Mouse (Mus musculus) embryonic facial prominence, embryonic 14.5 days (tissue): ENCODE measurements around the gene Iah1. TPM values are rescaled to one million over a fixed set of nuclear protein-coding genes. Genes with fewer than 3 reads are reported as not detected.

Experiments used
- ATAC-seq: fragments of 200-750 bp; cut with Nextera tagmentation; 2 replicates; pipeline ENCODE4 v1.8.0; 2017; ENCODE audit warnings: low read depth, moderate number of reproducible peaks, moderate TSS enrichment
- DNase-seq: peaks from one replicate; pipeline ENCODE4 v3.0.0-alpha.2; 2015; ENCODE audit warnings: low spot score
- H3K27ac ChIP-seq: fragments of 300-500 bp; sonication (generic); replicated peaks from 2 replicates; pipeline ENCODE4 v1.5.1; 2014; ENCODE audit warnings: low read depth, mild to moderate bottlenecking, low read length, moderate library complexity
- H3K27me3 ChIP-seq: fragments of 300-500 bp; sonication (generic); replicated peaks from 2 replicates; pipeline ENCODE4 v1.6.1; 2014; ENCODE audit warnings: low read length; ENCODE audit not compliant: control insufficient read depth, insufficient read depth
- H3K36me3 ChIP-seq: fragments of 300-500 bp; sonication (generic); 2 replicates; pipeline ENCODE4 v1.6.1; 2014; ENCODE audit warnings: low read length, mixed read lengths; ENCODE audit not compliant: control insufficient read depth, insufficient read depth
- H3K4me1 ChIP-seq: fragments of 300-500 bp; sonication (generic); 2 replicates; pipeline ENCODE4 v1.6.1; 2014; ENCODE audit warnings: antibody characterized with exemption, low read length; ENCODE audit not compliant: control insufficient read depth, insufficient read depth
- H3K4me2 ChIP-seq: fragments of 300-500 bp; sonication (generic); 2 replicates; pipeline ENCODE4 v1.6.1; 2014; ENCODE audit warnings: low read depth, mild to moderate bottlenecking, low read length, moderate library complexity, mixed read lengths
- H3K4me3 ChIP-seq: fragments of 300-500 bp; sonication (generic); 2 replicates; pipeline ENCODE4 v1.5.1; 2014; ENCODE audit warnings: low read depth, mild to moderate bottlenecking, low read length
- H3K9ac ChIP-seq: fragments of 300-500 bp; sonication (generic); 2 replicates; pipeline ENCODE4 v1.6.1; 2014; ENCODE audit warnings: low read depth, mild to moderate bottlenecking, low read length, moderate library complexity, mixed read lengths
- H3K9me3 ChIP-seq: fragments of 300-500 bp; sonication (generic); 2 replicates; pipeline ENCODE4 v1.6.1; 2016; ENCODE audit warnings: low read length; ENCODE audit not compliant: control insufficient read depth
- WGBS: fragments of 180-500 bp; shearing (Covaris S2); extraction: QIAGEN DNeasy Blood & Tissue Kit; methylation state at CpG from one replicate; pipeline ENCODE4 v1.1.7; 2014; 5-methylcytosine and 5-hydroxymethylcytosine counted together
- polyA plus RNA-seq: library from polyadenylated mRNA; unstranded; fragments of >200 nt; fragmentation: Nextera tagmentation; extraction: Ambion mirVana; gene quantifications from 2 replicates; pipeline ENCODE4 v1.2.1, GENCODE M21; 2014

Gene Iah1
- polyA plus RNA-seq, 1 experiment from 2014 or later: 45.1 TPM

DNA sequence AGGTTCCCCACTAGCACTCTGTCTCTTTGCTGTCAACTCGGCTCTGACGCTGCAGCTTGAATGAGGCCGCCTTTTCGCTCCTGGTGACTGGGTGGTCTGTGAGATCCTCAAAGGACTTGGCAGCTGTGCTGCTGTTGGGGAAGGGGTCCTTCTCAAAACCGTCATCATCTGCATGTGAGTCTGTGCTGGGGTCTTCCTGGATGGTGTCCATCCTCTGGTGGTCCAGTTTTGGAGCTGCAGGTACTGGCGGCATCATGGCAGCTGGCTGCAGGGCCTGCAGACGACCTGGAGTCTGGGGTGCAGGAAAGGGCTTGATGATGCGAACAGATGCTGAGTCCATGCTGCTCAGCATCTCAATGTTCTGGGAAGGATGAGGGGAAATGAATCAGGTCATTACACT lies 9.1 kb downstream of the Iah1 start:
- Histone ChIP-seq H3K4me3 (no peak overlapping the region), H3K4me2 (no peak overlapping the region), H3K36me3 (peaks cover 80% of the 10 kb centered on the region), H3K27ac (no peak overlapping the region), H3K4me1 (no peaks in the 10 kb centered on the region), H3K9me3 (no peaks in the 10 kb centered on the region), H3K27me3 (no peaks in the 10 kb centered on the region), H3K9ac (no peak overlapping the region)
- ATAC-seq (no peak), DNase-seq (no peak)
- WGBS: 92% methylated on average over 8 of the region's 8 CpGs

DNA sequence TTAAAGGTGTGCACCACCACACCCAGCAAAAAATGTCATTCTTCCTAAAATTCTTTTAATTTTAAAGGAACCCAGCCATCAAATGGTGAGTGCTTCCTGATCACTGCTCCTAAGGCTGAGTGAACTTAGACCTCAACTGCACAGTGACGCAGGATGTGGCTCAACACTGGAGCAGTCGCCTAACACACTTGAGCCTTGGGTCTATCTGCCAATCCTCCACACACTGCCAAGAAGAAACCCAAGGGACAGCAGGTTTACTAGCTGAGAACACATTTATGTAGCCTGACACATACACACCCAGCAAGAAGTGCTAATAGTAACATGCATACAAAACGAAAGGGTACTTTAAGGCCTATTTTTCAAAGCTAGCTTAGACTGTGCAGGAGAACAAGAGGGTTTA lies 10.1 kb downstream of the Iah1 start:
- 91% methylated on average over 3 of the region's 3 CpGs for WGBS
- H3K4me2 ChIP-seq: no peak overlapping the region
- no peak overlapping the region for H3K27ac ChIP-seq
- peaks cover 86% of the 10 kb centered on the region for H3K36me3 ChIP-seq
- no peaks in the 10 kb centered on the region for H3K9me3 ChIP-seq
- H3K9ac ChIP-seq: no peak overlapping the region
- ATAC-seq: no peak
- DNase-seq: no peak
- no peak overlapping the region for H3K4me3 ChIP-seq
- H3K27me3 ChIP-seq: no peaks in the 10 kb centered on the region
- no peaks in the 10 kb centered on the region for H3K4me1 ChIP-seq

DNA sequence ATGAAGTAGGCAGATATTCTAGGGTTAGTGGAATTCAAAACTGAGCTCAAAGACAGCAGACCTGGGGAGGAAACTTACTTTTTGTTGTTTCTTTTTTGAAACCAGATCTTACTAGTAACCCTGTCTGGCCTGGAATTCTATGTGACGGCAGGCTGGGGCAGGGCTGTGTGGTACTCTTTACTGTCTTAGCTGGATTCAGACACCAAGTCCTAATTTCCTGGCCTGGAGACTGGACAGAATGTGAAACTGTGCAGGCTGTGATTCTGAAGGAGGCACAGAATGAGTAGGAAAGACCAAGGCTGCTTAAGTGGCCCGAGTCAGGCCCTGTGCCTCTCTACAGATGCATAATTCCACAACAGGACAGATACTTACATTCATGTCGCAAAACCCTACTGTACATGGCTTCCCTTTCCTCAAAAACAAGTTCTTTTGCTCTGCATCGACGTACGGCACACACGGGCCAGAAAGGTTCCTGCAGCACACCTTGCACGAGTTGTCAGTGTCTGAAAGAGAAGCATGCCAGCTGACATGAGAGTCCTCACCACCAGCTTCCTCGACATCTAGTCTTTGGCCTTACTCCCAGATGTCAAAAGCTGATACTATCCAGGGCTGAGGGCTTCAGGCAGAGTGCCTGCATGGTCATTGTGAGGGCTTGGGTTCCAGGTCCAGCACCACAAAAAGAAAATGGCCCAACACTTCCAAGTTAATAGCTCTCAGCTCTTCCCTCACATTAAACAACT lies 13.6 kb downstream of the Iah1 start:
- H3K9me3 ChIP-seq: no peaks in the 10 kb centered on the region
- no peaks in the 10 kb centered on the region for H3K27me3 ChIP-seq
- peaks cover 87% of the 10 kb centered on the region for H3K36me3 ChIP-seq
- DNase-seq (no peak), ATAC-seq (no peak)
- H3K27ac ChIP-seq: no peak overlapping the region
- no peak overlapping the region for H3K4me2 ChIP-seq
- H3K9ac ChIP-seq: no peak overlapping the region
- no peak overlapping the region for H3K4me3 ChIP-seq
- WGBS: 86% methylated on average over 9 of the region's 9 CpGs
- no peaks in the 10 kb centered on the region for H3K4me1 ChIP-seq

DNA sequence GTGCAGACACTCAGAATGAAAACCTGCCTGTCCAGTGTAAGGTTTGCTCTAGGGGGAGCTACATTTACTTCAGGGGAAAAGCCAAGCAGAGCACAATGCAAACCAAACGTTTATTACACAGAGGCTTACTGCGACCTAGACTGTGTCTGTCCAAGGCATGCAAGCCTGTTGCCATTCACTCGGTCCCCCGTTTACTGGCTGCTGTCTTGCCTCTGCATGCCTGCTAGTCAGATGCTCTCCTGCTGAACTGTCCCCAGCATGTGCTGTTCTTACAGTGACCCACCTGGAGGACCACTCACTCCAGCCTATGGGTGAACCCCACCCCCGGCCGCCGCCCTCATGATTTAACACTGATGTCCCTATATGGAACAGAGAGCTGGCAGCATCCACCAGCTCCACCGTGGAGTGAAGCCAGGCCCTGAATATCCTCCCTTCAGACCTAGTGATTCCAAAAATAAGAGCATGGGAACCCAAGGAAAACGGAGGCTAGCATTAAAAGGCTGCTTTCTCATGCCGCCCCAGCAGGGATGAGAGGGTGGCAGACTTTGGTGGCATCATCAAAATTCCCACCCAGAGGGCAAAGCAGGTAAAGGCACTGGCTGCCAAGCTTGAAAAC lies 14.9 kb downstream of the Iah1 start:
- Histone ChIP-seq H3K4me3 (no peak overlapping the region), H3K9ac (no peak overlapping the region), H3K9me3 (no peaks in the 10 kb centered on the region), H3K36me3 (peaks cover 86% of the 10 kb centered on the region), H3K4me1 (no peaks in the 10 kb centered on the region), H3K4me2 (no peak overlapping the region), H3K27me3 (no peaks in the 10 kb centered on the region), H3K27ac (no peak overlapping the region)
- ATAC-seq: no peak
- no peak for DNase-seq
- 89% methylated on average over 10 of the region's 10 CpGs for WGBS

DNA sequence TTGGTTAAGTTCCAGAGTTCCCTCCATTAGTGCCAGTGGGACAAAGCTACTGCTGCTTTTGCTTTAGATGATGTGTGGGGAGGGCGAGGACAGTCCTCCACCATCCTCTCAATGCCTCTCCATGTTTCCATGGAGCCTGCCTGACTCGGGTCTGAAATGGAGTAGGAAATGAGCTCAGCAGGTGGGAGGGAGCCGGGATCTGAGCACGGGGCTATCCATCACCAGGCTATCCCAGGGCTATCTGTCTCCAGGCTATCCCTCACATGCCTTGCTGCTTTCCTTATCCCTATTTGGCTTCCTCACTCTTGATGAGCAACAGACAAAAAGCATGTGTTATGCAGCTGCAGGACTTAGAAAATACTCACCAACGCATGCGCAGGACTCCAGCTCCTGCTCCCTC lies 15.5 kb downstream of the Iah1 start:
- ATAC-seq (no peak), DNase-seq (no peak)
- no peak overlapping the region for H3K4me2 ChIP-seq
- no peak overlapping the region for H3K4me3 ChIP-seq
- H3K9ac ChIP-seq: no peak overlapping the region
- H3K27ac ChIP-seq: no peak overlapping the region
- no peaks in the 10 kb centered on the region for H3K27me3 ChIP-seq
- no peaks in the 10 kb centered on the region for H3K4me1 ChIP-seq
- H3K36me3 ChIP-seq: peaks cover 88% of the 10 kb centered on the region
- no peaks in the 10 kb centered on the region for H3K9me3 ChIP-seq
- WGBS: 73% methylated on average over 6 of the region's 6 CpGs

DNA sequence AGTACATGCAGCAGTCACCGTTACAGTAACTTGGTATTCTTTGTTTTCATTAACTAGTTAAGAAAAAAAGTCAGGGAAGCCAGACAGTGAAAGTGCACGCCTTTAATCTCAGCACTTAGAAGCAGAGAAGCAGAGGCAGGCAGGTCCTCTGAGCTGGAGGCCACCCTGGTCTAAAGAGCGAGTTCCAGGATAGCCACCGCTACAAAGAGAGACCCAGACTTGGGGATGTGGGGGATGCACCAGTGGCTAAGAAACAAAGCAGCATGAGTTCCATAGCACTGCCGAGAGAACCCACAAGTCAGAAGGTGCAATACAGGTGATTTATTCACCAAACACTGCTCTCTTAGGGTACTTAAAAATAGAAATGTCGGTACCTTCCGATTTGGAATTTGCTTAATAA lies 16.8 kb downstream of the Iah1 start:
- Histone ChIP-seq H3K4me2 (no peak overlapping the region), H3K36me3 (peaks cover 77% of the 10 kb centered on the region), H3K27me3 (no peaks in the 10 kb centered on the region), H3K9ac (no peak overlapping the region), H3K27ac (no peak overlapping the region), H3K4me3 (no peak overlapping the region), H3K9me3 (no peaks in the 10 kb centered on the region), H3K4me1 (no peaks in the 10 kb centered on the region)
- DNase-seq (no peak), ATAC-seq (no peak)
- WGBS: 95% methylated on average over 7 of the region's 7 CpGs

DNA sequence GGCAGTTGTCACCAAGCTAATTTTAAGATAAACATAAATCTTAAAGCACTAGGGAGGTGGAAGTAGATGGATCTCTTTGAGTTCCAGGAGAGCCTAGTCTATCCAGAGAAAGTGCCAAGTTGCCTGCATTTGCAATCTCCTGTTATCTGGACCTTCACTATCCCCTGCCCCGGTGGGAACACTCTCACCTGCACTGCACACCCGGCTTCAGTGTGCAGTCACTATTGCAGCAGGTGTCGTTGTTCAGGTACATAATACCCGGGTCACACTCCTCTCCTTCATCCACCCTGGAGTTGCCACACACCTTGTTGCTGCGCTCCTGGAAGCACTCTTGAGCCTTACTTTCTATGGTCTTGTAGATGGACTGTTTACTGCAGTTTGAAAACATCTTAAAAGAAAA lies 17.6 kb downstream of the Iah1 start:
- Histone ChIP-seq H3K36me3 (peaks cover 75% of the 10 kb centered on the region), H3K27ac (no peak overlapping the region), H3K9ac (no peak overlapping the region), H3K4me1 (no peaks in the 10 kb centered on the region), H3K4me2 (no peak overlapping the region), H3K4me3 (no peak overlapping the region), H3K9me3 (no peaks in the 10 kb centered on the region), H3K27me3 (no peaks in the 10 kb centered on the region)
- ATAC-seq: no peak
- no peak for DNase-seq
- WGBS: 94% methylated on average over 5 of the region's 5 CpGs

DNA sequence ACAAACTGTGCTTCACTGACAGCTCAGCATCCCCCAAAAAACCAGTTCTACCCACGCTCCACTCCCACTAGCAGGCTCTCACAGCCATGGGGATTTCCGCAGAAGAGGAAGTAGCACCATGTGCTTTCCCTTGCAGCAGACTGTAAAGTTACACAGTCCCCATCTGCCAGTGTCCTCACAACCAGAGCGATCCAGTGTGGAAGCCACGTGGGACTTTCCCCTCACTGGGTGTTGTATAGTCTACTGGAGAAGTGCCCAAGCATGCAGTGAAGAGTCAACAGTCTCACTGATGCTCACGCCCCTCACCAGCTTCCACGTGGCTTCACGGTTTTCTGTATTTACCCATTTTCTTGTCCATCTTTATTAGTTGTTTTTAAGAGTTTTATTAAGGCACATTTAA lies 19.7 kb downstream of the Iah1 start:
- Histone ChIP-seq H3K4me3 (no peak overlapping the region), H3K4me1 (no peaks in the 10 kb centered on the region), H3K36me3 (peaks cover 76% of the 10 kb centered on the region), H3K9ac (no peak overlapping the region), H3K27me3 (no peaks in the 10 kb centered on the region), H3K4me2 (no peak overlapping the region), H3K27ac (no peak overlapping the region), H3K9me3 (no peaks in the 10 kb centered on the region)
- 90% methylated on average over 7 of the region's 7 CpGs for WGBS
- no peak for ATAC-seq
- DNase-seq: peak; percentile 2

DNA sequence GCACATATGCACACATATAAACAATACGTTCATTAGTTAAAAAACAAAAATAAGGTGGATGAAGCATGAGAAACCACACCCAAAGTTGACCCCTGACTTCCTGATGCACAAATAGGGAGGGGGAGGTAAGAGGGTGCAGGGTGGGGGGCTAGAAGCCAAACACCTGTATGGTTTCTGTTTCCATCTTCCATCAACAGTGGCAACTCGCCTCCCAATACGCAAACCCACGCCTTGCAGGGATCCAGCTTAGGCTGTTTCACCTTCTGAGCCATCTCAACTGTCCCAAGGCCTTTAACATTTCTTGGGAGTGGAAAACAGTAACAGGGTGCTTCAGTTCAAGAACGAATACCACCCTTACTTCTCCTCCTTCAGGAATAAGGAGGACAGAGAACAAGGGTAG lies 21.0 kb downstream of the Iah1 start:
- H3K36me3 ChIP-seq: peaks cover 76% of the 10 kb centered on the region
- DNase-seq: no peak
- no peak overlapping the region for H3K4me2 ChIP-seq
- H3K4me1 ChIP-seq: no peaks in the 10 kb centered on the region
- ATAC-seq: no peak
- no peaks in the 10 kb centered on the region for H3K9me3 ChIP-seq
- no peak overlapping the region for H3K4me3 ChIP-seq
- no peak overlapping the region for H3K27ac ChIP-seq
- no peaks in the 10 kb centered on the region for H3K27me3 ChIP-seq
- H3K9ac ChIP-seq: no peak overlapping the region
- 94% methylated on average over 5 of the region's 5 CpGs for WGBS
